Mouse (Mus musculus): ENCODE data around the gene Fam151b. TPM values are rescaled to one million over a fixed set of nuclear protein-coding genes. Genes with fewer than 3 reads are reported as not detected.
A peak's percentile ranks its signal among the peaks of the same experiment; 100 is the strongest.

Gene Fam151b
- total and polyA plus RNA-seq, 2 experiments: 2.7 to 9.3 TPM

GRCm38 (mm10) chr13:92469381-92469780 is 14.4 kb downstream of the Fam151b start:
- Histone ChIP-seq H3K79me2 (ENCODE audit: control insufficient read depth, insufficient read depth, low read length) (no peaks in the 10 kb centered on the region), H3K27ac (replicated peaks; ENCODE audit: insufficient read depth, low read depth, low read length) (peak overlapping the region; percentile 52), H3K9ac (ENCODE audit: low read depth, low read length) (no peak overlapping the region), H3K4me1 (ENCODE audit: control insufficient read depth, insufficient read depth, low read length) (peaks cover 13% of the 10 kb centered on the region; the same call in 1 of the 2 replicates), H3K27me3 (ENCODE audit: control insufficient read depth, insufficient read depth, low read length) (no peaks in the 10 kb centered on the region), H3K4me3 (ENCODE audit: insufficient read depth, low read depth, low read length) (no peak overlapping the region), H3K36me3 (ENCODE audit: control insufficient read depth, insufficient read depth, low read length) (peaks cover 2% of the 10 kb centered on the region; the same call in 1 of the 2 replicates)
- TF ChIP-seq CTCF (IDR thresholded peaks at IDR 0.05; ENCODE audit: low read depth, low read length) (no peak), POLR2A (IDR thresholded peaks at IDR 0.05; ENCODE audit: extremely low read depth, insufficient read depth, low read length) (no peak)
- WGBS: 35% methylated on average over 2 of the region's 2 CpGs
- peak; percentile 83 for DNase-seq (ENCODE audit: extremely low read depth, low read depth, low spot score)

- H3K4me1 ChIP-seq (ENCODE audit: control insufficient read depth, insufficient read depth, low read length): peaks cover 13% of the 10 kb centered on the region; the same call in 1 of the 2 replicates
- H3K36me3 ChIP-seq (ENCODE audit: control insufficient read depth, insufficient read depth, low read length): 0 out of 2 replicates have a peak, but pooled peaks cover 2% of the 10 kb centered on the region
- no peak overlapping the region for H3K27ac ChIP-seq (replicated peaks; ENCODE audit: insufficient read depth, low read depth, low read length)
- WGBS: 81% methylated on average over 9 of the region's 9 CpGs
- no peaks in the 10 kb centered on the region for H3K27me3 ChIP-seq (ENCODE audit: control insufficient read depth, insufficient read depth, low read length)
- no peak for DNase-seq (ENCODE audit: extremely low read depth, low read depth, low spot score)
- no peak overlapping the region for H3K9ac ChIP-seq (ENCODE audit: low read depth, low read length)
- no peak for TF ChIP-seq CTCF (IDR thresholded peaks at IDR 0.05; ENCODE audit: low read depth, low read length)
- no peaks in the 10 kb centered on the region for H3K79me2 ChIP-seq (ENCODE audit: control insufficient read depth, insufficient read depth, low read length)
- no peak overlapping the region for H3K4me3 ChIP-seq (ENCODE audit: insufficient read depth, low read depth, low read length)
These were observed 15.9 kb downstream of the Fam151b start for GRCm38 (mm10) chr13:92467891-92468290.

GRCm38 (mm10) chr13:92464698-92465097 is 19.1 kb downstream of the Fam151b start:
- H3K27me3 ChIP-seq (ENCODE audit: control insufficient read depth, insufficient read depth, low read length): no peaks in the 10 kb centered on the region
- H3K4me1 ChIP-seq (ENCODE audit: control insufficient read depth, insufficient read depth, low read length): peaks cover 9% of the 10 kb centered on the region; the same call in 1 of the 2 replicates
- WGBS: 67% methylated on average over 3 of the region's 3 CpGs
- no peak overlapping the region for H3K9ac ChIP-seq (ENCODE audit: low read depth, low read length)
- H3K4me3 ChIP-seq (ENCODE audit: insufficient read depth, low read depth, low read length): no peak overlapping the region
- no peak for TF ChIP-seq CTCF (IDR thresholded peaks at IDR 0.05; ENCODE audit: low read depth, low read length)
- TF ChIP-seq POLR2A (IDR thresholded peaks at IDR 0.05; ENCODE audit: extremely low read depth, insufficient read depth, low read length): no peak
- H3K79me2 ChIP-seq (ENCODE audit: control insufficient read depth, insufficient read depth, low read length): no peaks in the 10 kb centered on the region
- DNase-seq (ENCODE audit: extremely low read depth, low read depth, low spot score): peak; percentile 25
- H3K36me3 ChIP-seq (ENCODE audit: control insufficient read depth, insufficient read depth, low read length): 0 out of 2 replicates have a peak, but pooled peaks cover 2% of the 10 kb centered on the region
- no peak overlapping the region for H3K27ac ChIP-seq (replicated peaks; ENCODE audit: insufficient read depth, low read depth, low read length)

DNA sequence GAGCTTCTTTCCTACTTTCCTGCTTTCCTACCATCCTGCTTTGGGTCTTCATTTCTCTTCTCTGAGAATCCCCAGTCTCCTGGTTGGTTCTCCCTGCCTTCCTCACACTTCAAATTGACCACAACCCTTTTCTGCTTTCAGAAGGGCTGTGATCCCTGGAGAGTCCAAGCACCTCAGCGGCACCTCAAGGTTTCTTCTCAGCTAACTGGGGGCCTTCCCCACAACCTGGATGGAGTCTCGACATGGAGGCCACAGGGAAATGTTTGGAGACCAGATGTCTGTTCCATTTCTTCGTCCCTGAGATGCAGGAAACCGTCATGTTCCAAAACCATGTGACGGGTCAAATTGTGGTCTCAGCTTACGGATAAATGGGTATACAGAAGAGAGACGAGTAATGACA is 36.9 kb downstream of the Fam151b start:
- TF ChIP-seq POLR2A (IDR thresholded peaks at IDR 0.05; ENCODE audit: extremely low read depth, insufficient read depth, low read length) (no peak), CTCF (IDR thresholded peaks at IDR 0.05; ENCODE audit: low read depth, low read length) (no peak)
- Histone ChIP-seq H3K79me2 (ENCODE audit: control insufficient read depth, insufficient read depth, low read length) (no peaks in the 10 kb centered on the region), H3K27me3 (ENCODE audit: control insufficient read depth, insufficient read depth, low read length) (no peaks in the 10 kb centered on the region)

DNA sequence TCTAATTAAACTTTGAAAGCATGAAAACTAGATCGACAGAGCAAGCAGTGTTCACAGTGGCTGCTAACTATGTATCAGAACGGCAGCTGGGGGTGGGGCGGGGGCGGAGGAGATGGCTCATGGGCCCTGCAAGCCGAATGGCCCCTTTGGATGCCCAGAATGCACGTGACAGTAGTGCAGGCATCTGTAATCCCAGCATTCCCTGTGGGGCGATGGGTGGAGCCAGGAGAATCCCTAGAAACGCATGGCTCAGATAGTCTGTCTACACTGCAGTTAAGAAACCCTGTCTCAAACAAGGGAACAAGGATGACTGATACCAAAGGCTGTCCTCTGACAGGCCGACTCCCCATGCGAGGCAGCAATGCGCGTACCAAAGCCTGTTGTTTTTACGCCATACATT is 43.5 kb downstream of the Fam151b start:
- TF ChIP-seq CTCF (IDR thresholded peaks at IDR 0.05; ENCODE audit: low read depth, low read length): no peak
- no peak for TF ChIP-seq POLR2A (IDR thresholded peaks at IDR 0.05; ENCODE audit: extremely low read depth, insufficient read depth, low read length)
- Histone ChIP-seq H3K36me3 (ENCODE audit: control insufficient read depth, insufficient read depth, low read length) (no peaks in the 10 kb centered on the region), H3K27me3 (ENCODE audit: control insufficient read depth, insufficient read depth, low read length) (peaks cover 3% of the 10 kb centered on the region), H3K4me1 (ENCODE audit: control insufficient read depth, insufficient read depth, low read length) (no peaks in the 10 kb centered on the region), H3K4me3 (ENCODE audit: insufficient read depth, low read depth, low read length) (no peak overlapping the region), H3K9ac (ENCODE audit: low read depth, low read length) (no peak overlapping the region), H3K79me2 (ENCODE audit: control insufficient read depth, insufficient read depth, low read length) (no peaks in the 10 kb centered on the region), H3K27ac (replicated peaks; ENCODE audit: insufficient read depth, low read depth, low read length) (no peak overlapping the region)
- 72% methylated on average over 13 of the region's 13 CpGs for WGBS
- no peak for DNase-seq (ENCODE audit: extremely low read depth, low read depth, low spot score)

More for the DNA sequence above, 36.9 kb downstream of the Fam151b start:
- 94% methylated on average over 7 of the region's 7 CpGs for WGBS
- Histone ChIP-seq H3K27ac (replicated peaks; ENCODE audit: insufficient read depth, low read depth, low read length) (no peak overlapping the region), H3K9ac (ENCODE audit: low read depth, low read length) (no peak overlapping the region), H3K4me1 (ENCODE audit: control insufficient read depth, insufficient read depth, low read length) (no peaks in the 10 kb centered on the region), H3K36me3 (ENCODE audit: control insufficient read depth, insufficient read depth, low read length) (no peaks in the 10 kb centered on the region), H3K4me3 (ENCODE audit: insufficient read depth, low read depth, low read length) (no peak overlapping the region)
- DNase-seq (ENCODE audit: extremely low read depth, low read depth, low spot score): no peak

GRCm38 (mm10) chr13:92438656-92439055 is 45.2 kb downstream of the Fam151b start:
- 85% methylated on average over 10 of the region's 10 CpGs for WGBS
- H3K4me3 ChIP-seq (ENCODE audit: insufficient read depth, low read depth, low read length): no peak overlapping the region

More at GRCm38 (mm10) chr13:92438656-92439055, 45.2 kb downstream of the Fam151b start:
- Histone ChIP-seq H3K4me1 (ENCODE audit: control insufficient read depth, insufficient read depth, low read length) (no peaks in the 10 kb centered on the region), H3K36me3 (ENCODE audit: control insufficient read depth, insufficient read depth, low read length) (no peaks in the 10 kb centered on the region), H3K79me2 (ENCODE audit: control insufficient read depth, insufficient read depth, low read length) (no peaks in the 10 kb centered on the region), H3K9ac (ENCODE audit: low read depth, low read length) (no peak overlapping the region), H3K27ac (replicated peaks; ENCODE audit: insufficient read depth, low read depth, low read length) (no peak overlapping the region), H3K27me3 (ENCODE audit: control insufficient read depth, insufficient read depth, low read length) (peaks cover 3% of the 10 kb centered on the region)
- DNase-seq (ENCODE audit: extremely low read depth, low read depth, low spot score): no peak
- no peak for TF ChIP-seq CTCF (IDR thresholded peaks at IDR 0.05; ENCODE audit: low read depth, low read length)
- TF ChIP-seq POLR2A (IDR thresholded peaks at IDR 0.05; ENCODE audit: extremely low read depth, insufficient read depth, low read length): no peak
